Mouse (Mus musculus) telencephalon, adult 2 months (tissue): ENCODE data around the gene Casc4.

Experiments used
- DNase-seq: peaks from one replicate; pipeline ENCODE4 v3.0.0-alpha.2; 2011; ENCODE audit warnings: low read depth, low spot score

Gene Casc4

DNA sequence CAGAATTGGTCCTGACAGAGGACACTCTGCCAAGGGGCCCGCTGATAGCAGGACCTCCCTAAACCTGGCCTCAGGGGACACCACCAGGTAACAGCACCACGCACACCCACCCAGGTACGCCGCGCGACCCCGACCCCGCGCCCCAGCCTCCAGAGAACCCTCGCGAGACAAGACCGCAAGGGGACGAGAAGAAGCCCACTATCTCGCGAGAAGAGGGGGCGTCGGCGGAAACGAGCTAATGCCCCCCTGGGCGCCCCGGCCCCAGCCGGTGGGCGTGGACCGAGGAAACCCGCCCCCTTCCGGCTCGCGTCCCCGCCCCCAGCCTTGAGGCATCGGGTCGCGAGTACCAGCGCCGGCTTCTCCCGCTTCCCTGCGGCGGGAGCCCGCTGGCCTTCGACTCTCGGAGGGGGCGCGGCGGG, at the start of gene Casc4:
TSS of gene Casc4 (plus strand) at position 339 of the 419 bp plus-strand sequence.
- DNase-seq, result peak; percentile 71

DNA sequence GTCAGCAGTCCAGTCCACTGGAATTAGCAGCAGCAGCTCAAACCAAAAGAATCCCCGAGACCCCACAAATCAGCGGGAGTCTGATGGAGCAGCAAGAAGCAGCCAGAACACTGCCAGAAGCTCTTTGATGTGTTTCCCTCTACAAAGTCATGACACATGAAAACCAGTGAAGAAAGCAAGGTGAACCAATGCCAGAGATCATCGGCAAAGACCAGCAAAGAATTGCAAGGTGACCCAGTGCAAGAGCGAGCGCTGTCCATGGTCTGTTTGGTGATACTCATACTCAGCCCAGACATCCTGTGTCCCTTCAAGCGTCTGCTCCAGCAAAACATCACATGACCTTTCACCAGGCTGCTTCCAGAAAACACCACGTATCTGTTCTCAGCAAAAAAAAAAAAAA, 45.0 kb upstream of the Casc4 start:
- no peak for DNase-seq

DNA sequence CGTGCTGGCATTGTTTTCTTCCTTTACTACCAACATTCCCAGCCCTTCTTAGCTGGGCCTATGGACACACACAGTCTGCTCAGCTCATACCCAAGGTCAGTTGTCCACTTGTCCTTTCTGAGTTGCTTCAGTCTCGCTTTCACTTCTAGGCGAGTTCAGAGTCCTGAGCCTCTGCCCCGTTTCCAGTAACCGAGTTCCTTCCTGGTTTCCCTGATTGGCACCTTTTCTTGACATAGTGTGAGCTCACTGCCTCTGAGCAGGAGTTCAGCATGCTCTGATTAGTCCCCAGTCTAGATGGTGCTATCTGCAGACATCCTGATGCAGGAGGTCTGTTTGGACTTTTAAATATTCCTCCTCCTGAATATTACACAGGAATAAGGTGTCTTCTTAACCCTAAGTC, 42.1 kb upstream of the Casc4 start:
- no peak for DNase-seq

GRCm38 (mm10) chr2:121826189-121826588, 40.6 kb upstream of the Casc4 start:
- no peak for DNase-seq

DNA sequence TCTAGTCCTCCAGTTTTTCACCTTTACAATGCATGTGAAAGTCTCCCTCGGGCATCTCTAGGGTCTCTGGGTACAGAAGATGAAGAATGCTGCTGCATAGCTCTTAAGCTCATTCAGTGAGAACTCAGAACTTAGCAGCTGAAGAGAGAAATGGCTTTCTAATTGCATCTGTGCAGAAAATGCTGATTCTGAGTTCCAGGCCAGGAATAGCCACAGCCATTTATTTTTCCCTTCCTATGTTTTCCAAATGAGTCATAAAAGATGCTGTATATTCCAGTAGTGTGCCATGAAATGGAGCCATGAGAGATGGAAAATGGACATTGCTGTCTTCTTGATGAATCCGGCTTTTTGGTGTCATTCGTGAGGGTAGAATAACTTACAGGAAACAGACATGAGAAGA, 38.4 kb upstream of the Casc4 start:
- no peak for DNase-seq

DNA sequence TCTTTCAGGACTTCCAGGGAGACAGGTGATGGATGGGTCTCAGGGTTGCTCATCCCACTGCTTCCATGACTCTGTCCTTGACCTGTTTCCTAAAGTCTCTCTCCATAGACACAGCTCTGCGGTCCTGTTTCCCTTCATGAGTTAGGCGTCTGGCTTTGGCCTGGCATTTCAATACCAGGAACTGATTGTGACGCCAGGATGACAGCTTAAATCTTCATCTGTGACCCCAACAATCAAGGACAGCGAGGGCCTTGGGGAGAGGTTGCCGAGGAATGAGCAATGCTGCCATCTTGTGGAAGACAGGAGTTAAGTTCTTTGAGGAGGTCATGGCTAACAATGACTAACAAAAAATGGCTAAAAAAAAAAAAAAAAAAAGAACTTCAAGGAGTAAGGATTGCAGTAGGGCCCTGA, 34.3 kb upstream of the Casc4 start:
- peak; percentile 55 for DNase-seq

DNA sequence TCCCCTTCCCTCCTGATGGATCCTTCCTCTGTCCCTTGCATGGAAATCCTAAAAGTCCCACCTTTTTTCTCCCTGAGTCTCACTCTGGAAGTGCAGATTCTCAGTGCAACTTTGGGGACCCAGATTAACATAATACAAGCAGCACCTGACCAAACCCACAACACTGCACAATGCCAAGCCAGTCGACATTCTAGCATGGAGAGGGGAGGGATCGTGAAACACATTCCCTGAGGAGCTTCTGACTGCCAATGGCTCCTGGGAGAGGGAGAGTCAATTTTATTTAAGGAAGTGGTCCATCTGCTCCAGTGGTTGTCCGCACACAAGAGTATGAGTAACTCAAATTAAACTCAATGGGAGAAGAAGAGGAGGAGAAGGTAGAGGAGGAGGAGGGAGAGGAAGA, 31.8 kb upstream of the Casc4 start:
- no peak for DNase-seq

GRCm38 (mm10) chr2:121841453-121841852, 25.3 kb upstream of the Casc4 start:
- no peak for DNase-seq

DNA sequence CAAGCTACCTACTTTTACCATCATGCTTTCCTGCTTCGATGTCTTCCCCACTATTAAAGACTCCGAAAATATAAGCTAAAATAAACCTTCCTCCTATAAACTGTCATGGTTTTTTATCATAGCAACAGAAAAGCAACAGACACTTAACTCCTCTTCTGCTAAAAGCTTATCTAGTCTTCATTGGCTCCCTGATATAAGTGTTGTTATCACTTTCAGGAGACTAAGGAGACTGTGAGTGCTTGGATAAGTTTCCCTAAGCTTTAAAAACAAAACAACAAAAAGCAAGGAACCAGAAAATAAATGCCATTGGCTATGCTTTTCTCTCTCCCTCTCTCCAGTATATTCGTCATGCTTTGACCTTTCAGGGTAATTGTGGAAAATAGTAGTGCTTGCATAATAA, 24.5 kb upstream of the Casc4 start:
- DNase-seq, result no peak

DNA sequence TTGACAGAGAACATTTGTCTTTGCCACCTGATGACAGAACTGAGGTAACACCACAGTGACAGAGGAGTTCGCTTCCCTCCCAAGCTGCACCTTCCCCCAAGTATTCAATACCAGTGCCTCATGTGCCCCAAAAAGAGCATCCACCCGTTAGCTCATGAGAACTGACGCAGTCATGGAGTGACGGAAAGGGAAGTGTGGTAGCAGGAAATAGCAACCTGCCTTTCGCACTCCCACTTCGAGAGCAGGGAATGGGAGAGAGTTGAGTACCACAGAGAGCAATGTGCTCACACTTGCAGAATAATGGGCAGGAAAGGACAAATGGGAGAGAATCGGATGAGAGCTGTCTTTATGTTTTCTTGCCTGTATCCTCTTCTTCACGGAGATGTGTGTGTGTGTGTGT, 20.7 kb upstream of the Casc4 start:
- DNase-seq, result no peak

DNA sequence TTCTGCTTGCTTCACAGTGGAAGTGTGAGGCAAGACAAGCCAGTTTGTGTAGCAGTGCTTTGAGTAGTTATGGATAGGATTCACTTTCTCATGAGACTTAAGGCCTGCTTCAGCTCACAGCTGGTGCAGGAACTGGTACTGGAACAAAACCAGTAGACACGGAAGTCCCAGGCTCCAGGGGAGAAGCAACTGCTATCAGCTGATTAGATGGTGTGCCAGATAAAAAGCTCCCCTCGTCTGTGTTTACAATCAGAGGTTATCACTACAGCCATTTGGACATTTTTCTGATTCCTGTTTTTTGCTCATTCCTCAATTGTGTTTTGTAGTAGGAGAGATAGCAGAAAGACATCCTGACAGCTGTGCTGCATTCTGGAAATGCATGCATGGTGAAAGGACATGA, 14.7 kb upstream of the Casc4 start:
- DNase-seq, result no peak

GRCm38 (mm10) chr2:121853974-121854373, 12.8 kb upstream of the Casc4 start:
- DNase-seq, result no peak

- DNase-seq, result peak; percentile 72
Measured at GRCm38 (mm10) chr2:121859380-121859980, 7.3 kb upstream of the Casc4 start.

GRCm38 (mm10) chr2:121866071-121866601, 634 bp upstream of the Casc4 start:
- peak; percentile 73 for DNase-seq

DNA sequence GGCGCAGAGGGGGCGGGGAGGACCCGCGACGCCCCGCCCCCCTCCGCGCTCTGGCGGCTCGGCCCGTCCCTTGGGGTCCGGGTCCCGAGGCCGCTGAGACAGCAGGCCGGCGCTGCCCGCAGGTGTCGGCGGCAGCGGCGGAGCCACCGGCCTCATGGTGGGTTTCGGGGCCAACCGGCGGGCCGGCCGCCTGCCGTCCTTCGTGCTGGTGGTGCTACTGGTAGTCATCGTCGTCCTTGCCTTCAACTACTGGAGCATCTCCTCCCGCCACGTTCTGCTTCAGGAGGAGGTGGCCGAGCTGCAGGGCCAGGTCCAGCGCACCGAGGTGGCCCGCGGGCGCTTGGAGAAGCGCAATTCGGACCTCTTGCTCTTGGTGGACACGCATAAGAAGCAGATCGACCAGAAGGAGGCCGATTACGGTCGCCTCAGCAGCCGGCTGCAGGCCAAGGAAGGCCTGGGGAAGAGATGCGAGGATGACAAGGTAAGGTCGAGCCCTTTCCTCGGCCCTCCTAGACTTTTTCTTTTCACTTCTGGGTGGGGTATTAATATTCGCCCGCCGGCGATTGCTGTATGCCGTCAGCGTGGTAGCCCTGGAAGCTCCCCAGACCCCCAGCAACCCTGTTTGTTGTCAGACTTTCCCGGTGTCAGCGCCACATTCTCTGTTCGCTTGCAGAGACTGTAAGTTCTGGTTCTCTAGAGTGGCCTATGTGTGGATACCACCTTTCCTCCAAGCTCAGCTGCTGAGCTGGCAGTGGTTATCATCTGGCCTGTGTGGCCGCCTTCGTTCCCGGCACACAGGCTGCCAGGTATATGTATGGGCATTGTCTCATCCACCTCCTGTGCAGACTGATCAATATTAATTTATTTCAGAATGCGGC, 520 bp downstream of the Casc4 start:
- DNase-seq, result no peak

GRCm38 (mm10) chr2:121879506-121879905, 12.7 kb downstream of the Casc4 start:
- DNase-seq, result no peak

DNA sequence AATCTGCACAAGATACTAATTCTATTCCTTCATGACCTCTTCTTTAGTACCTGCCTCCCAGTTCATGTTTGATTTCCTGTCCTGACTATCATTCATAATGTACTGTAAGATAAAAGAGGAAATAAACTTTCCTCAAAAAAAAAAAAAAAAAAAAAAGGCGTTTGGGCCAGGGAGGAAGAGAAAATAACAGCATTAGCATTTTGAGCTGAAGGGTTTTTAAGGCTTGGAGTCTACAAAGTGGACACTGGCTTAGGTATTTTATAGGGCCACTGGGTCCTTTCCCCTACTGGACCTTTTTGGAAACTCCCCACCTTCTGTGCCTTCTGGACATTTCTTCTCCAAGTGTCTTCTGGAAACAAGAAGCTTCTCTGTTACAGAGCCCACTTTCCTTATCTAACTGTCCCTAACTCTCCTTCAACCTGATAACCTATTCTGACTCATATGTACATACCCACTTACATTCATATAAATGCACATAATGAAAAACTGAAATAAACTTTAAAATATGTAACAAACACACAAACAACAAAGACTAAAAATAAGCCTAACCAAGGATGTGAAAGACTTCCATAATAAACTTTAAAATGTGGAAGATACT, 18.8 kb downstream of the Casc4 start:
- no peak for DNase-seq

- no peak for DNase-seq
Measured at GRCm38 (mm10) chr2:121886406-121886805, 19.6 kb downstream of the Casc4 start.

DNA sequence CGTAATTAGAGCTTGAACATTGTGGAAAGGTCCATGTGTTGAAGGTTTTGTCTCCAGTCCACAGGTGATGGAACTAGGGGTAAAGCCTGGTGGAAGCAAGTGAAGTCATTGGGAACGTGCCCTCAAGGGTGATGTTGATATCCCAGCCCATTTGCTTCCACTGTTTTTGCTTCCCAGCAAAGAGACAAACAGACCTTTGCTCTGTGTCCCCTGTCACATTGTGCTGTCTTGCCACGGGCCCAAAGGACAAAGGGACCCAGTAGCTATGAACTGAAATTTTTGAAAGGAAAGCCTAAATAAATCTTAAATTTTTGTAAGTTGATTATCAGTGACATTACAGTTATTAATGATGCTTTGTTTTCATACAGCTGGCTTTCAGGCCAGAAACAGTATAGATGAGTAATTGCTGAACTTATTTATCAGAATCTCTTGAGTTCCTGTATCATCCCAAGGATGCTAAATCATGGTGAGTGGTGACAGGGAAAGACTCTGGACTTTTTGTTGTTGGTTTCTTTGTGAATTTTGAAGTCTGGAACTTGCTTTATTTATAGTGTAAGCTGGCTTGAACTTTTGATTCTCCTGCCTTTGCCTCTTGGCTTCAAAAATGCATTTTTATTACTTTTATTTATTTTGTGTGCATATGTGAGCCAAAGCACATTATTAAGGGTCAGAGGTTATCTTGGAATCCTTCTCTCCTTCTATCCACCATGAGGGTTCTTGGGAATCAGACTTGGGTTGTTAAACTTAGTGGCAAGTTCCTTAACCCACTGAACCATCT, 22.1 kb downstream of the Casc4 start:
- no peak for DNase-seq

DNA sequence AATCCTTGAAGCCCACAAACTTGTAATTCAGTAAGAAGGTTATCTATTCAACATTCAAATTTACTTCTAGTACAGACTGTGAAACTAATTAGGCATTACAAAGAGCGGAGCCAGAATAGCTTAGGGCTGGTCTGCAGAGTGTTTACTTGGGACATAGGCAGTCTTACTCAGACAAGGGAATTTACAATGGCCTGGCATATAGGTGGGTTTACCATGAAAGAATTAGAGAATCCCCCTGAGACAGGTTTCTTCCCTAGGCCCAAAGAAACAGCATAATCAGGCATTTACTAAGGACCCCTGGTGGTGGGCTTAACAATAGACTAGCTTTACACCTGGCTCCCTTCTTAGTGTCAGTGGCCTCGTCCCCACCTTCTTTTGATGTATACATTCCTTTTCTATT, 28.5 kb downstream of the Casc4 start:
- no peak for DNase-seq

DNA sequence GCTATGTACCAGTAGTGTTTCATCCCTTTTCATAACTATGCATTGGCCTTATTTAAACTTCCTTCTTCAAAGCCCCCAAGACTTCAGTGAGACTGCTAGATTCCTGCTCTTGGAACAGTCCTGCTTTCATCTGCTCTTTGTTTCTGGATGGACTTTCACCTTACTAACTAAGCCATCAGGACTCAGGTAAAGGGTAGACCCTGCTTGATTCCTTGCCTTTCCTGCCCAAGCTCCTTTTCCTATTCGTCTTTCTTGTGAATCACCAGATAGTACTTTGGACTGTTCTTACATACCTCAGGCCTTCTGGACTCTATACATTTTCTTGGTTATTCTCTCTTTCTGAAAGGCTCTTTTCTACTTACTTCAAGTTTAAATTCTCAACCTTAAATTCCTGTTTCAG, 30.1 kb downstream of the Casc4 start:
- DNase-seq, result no peak

GRCm38 (mm10) chr2:121909975-121910374, 43.2 kb downstream of the Casc4 start:
- DNase-seq, result no peak
